Mouse (Mus musculus): Measurements from ENCODE around the gene Myh14.
"Not testable (repeated sequence)": the region's sequence is repeated elsewhere in the genome, so short reads cannot be mapped to it uniquely, and the experiment has no call there.

The Myh14 gene

GRCm38 (mm10) chr7:44670803-44671202, at the start of gene Myh14:
Gene Myh14, minus strand, starts transcription at chr7:44670843.
- no peak for DNase-seq (ENCODE audit: extremely low read depth, low read depth)

DNA sequence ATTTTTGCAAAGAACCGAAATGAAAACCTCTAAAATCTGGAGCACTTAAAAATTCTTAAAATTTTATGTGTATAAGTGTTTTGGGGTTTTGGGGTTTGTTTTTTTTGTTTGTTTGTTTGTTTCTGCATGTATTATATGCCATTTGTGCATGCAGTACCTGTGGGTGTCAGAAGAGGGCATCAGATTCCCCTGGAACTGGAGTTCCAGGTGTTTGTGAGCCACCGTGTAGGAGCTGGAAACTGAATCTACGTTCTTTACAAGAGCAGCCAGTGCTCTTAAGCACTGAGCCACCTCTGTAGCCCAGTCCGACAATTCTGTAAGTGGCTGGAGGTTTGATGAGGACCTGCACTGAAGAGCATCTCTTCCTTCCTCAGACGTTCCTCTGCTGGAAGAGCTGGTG, 39.2 kb upstream of the Myh14 start:
- DNase-seq (ENCODE audit: extremely low read depth, low read depth): no peak

DNA sequence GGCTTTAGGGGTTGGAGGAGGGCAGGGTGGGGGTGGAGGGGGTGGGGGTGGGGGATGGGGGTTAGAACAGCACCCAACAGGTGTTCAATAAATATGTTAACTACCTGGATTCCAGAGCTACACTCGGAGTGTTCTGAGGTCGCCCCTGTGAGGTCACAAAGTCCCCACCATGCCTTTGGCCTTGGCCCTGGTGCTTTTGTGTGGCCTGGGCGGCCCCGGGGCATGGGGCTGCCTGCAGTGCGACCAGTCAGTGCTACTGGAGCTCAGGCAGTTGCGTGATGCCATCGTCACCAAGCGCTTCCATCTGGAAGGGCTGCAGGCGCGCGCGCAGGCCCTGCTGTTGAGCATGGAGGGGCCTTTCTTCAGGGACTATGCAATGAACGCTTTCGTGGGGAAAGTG, 37.9 kb upstream of the Myh14 start, which contains the start of gene Izumo2:
Izumo2 (plus strand) TSS at position 169 of the 400 bp plus-strand sequence.
- no peak for DNase-seq (ENCODE audit: extremely low read depth, low read depth)

GRCm38 (mm10) chr7:44708093-44708492, 37.5 kb upstream of the Myh14 start:
- not testable (repeated sequence) for DNase-seq (ENCODE audit: extremely low read depth, low read depth)

GRCm38 (mm10) chr7:44707169-44707675, 36.6 kb upstream of the Myh14 start:
- DNase-seq (ENCODE audit: extremely low read depth, low read depth): no peak

GRCm38 (mm10) chr7:44706322-44706721, 35.7 kb upstream of the Myh14 start:
- no peak for DNase-seq (ENCODE audit: extremely low read depth, low read depth)

GRCm38 (mm10) chr7:44705086-44705485, 34.4 kb upstream of the Myh14 start:
- no peak for DNase-seq (ENCODE audit: extremely low read depth, low read depth)

GRCm38 (mm10) chr7:44704363-44704762, 33.7 kb upstream of the Myh14 start:
- peak; percentile 15 for DNase-seq (ENCODE audit: extremely low read depth, low read depth)

DNA sequence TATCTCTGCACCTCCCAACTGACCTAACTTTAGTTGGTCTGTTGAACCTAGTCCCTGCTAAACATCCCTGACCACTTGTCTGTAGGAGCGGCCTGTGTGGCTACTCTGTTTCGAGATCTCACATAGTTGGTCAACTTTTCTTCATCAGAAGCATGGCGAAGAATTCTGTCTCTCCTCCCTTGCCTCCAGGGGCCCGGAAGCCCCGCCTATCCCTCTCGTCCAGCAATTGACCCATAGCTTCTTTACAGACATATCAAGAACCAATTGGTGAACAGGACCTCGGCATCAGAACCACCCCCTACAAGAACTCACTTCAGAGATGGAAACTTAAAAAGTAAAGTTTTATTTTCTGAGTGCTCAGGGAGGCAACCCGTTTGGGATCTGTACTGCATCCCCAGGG, 32.3 kb upstream of the Myh14 start:
- no peak for DNase-seq (ENCODE audit: extremely low read depth, low read depth)

- DNase-seq (ENCODE audit: extremely low read depth, low read depth): peak; percentile 20
Observed at GRCm38 (mm10) chr7:44701921-44702320, 31.3 kb upstream of the Myh14 start.

DNA sequence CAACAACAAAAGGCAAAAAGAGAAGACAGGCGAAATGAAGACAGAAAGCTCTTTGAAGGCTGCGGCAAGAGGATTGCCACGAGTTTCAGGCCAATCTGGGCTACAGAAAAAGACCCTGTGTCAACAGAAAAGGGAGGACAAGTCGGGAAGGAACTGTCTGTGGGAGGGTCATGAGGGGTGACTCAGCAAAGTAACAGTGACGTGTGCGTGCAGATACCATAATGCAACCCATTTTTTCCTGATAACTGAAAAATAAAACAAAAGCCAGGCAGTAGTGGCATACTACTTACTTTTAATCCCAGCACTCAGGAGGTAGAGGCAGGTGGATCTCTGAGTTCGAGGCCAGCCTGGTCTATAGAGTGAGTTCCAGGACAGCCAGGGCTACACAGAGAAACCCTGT, 27.3 kb upstream of the Myh14 start:
- DNase-seq (ENCODE audit: extremely low read depth, low read depth): no peak

GRCm38 (mm10) chr7:44697191-44697710, 26.6 kb upstream of the Myh14 start:
- no peak for DNase-seq (ENCODE audit: extremely low read depth, low read depth)

- DNase-seq (ENCODE audit: extremely low read depth, low read depth): no peak
Observed at GRCm38 (mm10) chr7:44695223-44695622, 24.6 kb upstream of the Myh14 start.

- no peak for DNase-seq (ENCODE audit: extremely low read depth, low read depth)
Observed at GRCm38 (mm10) chr7:44693427-44694175, 23.0 kb upstream of the Myh14 start.

DNA sequence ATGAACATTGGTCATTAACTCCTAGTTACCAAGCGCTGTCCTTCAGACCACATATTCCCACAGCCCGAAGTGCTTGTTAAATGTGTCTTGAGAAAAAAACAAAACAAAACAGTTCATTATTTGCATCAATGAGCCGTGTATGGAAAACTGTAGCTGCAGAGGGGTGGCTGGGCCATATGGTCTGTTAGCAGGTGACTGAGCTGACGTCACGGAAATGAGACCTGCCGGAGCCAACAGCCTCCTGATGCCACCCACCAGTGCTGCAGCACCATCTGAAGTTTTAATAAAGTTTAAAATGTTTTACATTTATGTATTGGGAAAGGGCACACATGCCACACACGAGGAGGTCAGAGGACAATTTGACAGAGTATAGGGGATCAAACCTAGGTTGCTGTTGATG, 18.7 kb upstream of the Myh14 start:
- DNase-seq (ENCODE audit: extremely low read depth, low read depth): no peak

DNA sequence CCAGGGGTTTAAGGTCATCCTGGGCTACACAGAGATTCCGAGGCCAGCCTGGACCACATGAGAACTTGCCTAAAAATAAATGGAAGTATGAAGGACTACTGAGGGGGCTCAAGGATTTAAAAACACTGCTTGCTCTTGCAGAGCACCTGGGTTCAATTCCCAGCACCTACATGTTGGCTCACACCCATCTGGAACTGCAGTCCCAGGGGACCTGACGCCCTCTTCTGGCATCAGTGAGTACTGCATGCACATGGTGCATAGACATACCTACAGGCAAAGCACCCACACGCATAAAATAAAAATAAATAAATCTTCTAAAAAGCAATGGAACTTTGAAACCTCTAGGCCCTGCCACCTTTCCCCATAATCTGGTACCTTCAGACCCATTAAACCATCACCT, 18.2 kb upstream of the Myh14 start:
- DNase-seq (ENCODE audit: extremely low read depth, low read depth): no peak

DNA sequence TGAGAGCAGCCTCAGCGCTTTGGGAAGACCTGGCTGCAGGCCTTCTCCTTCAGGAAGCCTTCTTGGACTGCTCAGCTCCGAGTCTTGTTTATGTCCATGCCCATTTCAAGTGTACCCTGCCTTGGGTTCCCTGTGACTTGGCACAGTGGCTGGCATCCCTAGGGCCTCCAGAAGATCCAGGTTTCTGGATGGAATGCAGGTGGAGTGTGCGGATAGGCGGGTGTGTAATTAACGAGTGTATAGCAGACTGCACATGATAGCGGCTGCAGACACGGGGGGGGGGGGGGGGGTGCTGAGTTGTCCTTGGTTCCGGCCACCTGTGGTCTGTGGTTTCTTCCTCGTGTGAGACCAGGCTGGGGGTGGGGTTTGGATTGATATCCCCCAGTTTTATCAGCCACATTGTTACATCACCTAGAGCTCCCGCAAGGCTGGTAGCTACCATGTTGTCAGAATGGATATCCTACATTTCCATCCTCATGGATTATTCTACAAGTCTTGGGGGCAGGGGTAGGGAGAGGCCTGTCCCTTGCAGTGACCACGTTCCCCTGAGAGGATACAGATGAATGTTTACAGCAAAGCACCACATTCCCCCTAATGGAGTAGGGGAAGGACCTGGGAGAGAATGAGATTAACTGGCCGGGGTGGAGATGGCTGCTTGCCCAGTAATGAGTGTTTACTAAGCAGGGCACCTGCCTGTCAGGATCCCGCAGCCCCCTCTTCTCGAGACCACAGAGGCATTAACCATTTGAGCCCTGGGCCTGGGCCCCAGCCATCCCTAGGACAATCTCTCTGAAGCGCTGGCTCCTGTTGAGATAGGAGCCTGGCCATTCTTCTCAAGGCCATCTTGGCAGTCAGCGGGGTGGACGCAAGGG, 15.1 kb upstream of the Myh14 start:
- no peak for DNase-seq (ENCODE audit: extremely low read depth, low read depth)

DNA sequence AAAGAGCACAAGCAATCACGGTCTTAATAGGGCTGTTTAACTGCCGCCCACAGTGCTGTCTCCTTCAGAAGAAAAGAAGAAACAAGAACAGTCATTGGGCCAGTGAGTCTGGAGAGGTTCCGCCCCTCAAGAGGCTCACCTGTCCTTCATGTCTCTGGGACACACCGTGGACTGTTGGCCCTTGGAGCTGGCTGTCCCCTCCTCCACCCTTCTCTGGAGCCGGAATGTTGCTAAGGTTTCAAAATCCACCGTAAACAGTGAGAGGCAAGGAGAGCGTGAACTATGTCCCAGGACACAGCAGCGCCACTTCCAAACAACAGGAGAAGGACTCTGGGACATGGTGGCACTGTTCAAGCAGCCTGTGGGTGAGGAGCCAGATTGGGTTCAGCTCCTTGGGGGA, 13.0 kb upstream of the Myh14 start:
- no peak for DNase-seq (ENCODE audit: extremely low read depth, low read depth)

- no peak for DNase-seq (ENCODE audit: extremely low read depth, low read depth)
Observed at GRCm38 (mm10) chr7:44676611-44677010, 6.0 kb upstream of the Myh14 start.

DNA sequence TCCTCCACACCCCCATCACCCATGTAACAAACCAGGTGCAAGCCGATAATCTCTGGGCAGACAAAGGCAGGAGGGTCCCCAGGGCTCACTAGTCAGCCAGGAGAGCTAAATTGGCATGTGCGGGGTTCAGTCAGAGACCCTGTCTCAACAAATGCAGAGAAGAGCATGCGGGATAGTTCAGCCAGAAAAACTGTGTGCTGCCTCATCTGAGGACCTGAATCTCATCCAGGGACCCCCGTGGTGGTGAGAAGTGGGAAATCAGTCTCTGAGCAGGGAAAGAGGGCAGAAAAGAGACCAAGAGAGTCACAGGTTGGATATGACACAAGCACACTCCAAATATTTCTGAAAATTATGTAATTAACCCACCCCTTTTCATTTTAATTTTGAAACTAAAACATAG, 5.5 kb upstream of the Myh14 start:
- no peak for DNase-seq (ENCODE audit: extremely low read depth, low read depth)

DNA sequence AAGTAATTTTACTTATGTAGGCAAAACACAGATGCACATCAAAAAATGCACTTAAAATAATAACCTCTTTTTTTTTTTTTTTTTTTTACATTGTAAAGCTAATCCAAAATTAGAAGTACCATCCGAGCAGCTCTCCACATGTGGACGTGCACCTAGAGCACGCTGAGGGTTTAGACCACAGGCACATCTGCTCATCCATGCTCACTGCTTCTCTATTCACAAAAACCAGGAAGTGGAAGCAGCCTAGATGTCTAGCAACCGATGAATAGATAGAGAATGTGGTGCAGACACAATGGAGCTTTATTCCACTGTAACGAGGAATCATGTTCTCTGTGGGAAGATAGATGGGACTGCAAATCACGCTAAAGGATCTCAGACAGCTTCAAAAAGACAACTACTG, 4.5 kb upstream of the Myh14 start:
- peak; percentile 44 for DNase-seq (ENCODE audit: extremely low read depth, low read depth)

DNA sequence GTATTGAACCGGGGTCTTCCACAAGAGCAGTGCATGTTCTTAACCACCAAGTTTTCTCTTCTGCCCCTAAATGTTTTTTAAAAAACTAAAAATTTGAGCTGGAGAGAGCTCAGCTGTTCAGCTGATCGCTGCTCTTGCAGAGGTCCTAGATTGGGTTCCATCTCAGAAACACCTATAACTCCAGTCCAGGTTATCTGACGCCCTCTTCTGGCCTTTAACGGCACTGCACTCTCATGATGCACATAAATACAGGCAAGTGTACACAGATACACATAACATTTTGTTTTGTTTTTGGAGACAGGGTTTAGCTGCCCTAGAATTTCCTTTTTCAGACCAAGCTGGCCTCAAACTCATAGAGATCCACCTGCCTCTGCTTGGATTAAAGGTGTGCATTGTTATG, 3.9 kb upstream of the Myh14 start:
- DNase-seq (ENCODE audit: extremely low read depth, low read depth): no peak
